Mouse (Mus musculus) CH12.LX (cell line): ENCODE data around the gene Rab44. TPM values are rescaled to one million over a fixed set of nuclear protein-coding genes. Genes with fewer than 3 reads are reported as not detected.

ENCODE experiments used
- DNase-seq: peaks from one replicate; pipeline ENCODE4 v3.0.0-alpha.2; 2013; ENCODE audit errors: extremely low read depth
- H3K27ac ChIP-seq: 2 replicates; pipeline ENCODE4 v1.5.1; 2012; ENCODE audit warnings: low read depth, mild to moderate bottlenecking, control low read depth, moderate library complexity; ENCODE audit not compliant: insufficient read depth
- H3K27me3 ChIP-seq: replicated peaks from 2 replicates; pipeline ENCODE3; 2012; ENCODE audit warnings: inconsistent platforms
- H3K36me3 ChIP-seq, 2 experiments: replicated peaks in 1 of 2; 2 replicates each; pipeline versions ENCODE3 to v1.6.1; 2012; ENCODE audit warnings: inconsistent platforms in 1 of 2, low read length in 1 of 2, mild to moderate bottlenecking in 1 of 2, mixed read lengths in 1 of 2, moderate library complexity in 1 of 2; ENCODE audit not compliant: control insufficient read depth in 1 of 2, insufficient read depth in 1 of 2
- H3K4me1 ChIP-seq, 2 experiments: 2 replicates each; pipeline ENCODE4 v1.6.1; 2012; ENCODE audit warnings: inconsistent platforms in 1 of 2, moderate library complexity in 1 of 2; ENCODE audit not compliant: insufficient read depth in 2 of 2, control insufficient read depth in 1 of 2
- H3K4me2 ChIP-seq: 2 replicates; pipeline ENCODE4 v1.6.1; 2012; ENCODE audit warnings: low read depth, mild to moderate bottlenecking, control low read depth; ENCODE audit not compliant: poor library complexity, insufficient read depth, severe bottlenecking
- H3K4me3 ChIP-seq, 3 experiments: fragments of 150-350 bp in 1 of 3; sonication (generic) in 1 of 3; replicated peaks in 1 of 3; 2 replicates each; pipeline versions ENCODE3 to v1.5.1; 2011 to 2012; ENCODE audit warnings: low read depth in 2 of 3, low read length in 2 of 3, mild to moderate bottlenecking in 2 of 3, moderate library complexity in 2 of 3, control low read depth in 1 of 3, improper control_type of control experiment in 1 of 3, inconsistent platforms in 1 of 3, mixed read lengths in 1 of 3; ENCODE audit not compliant: poor library complexity in 1 of 3
- H3K79me2 ChIP-seq: replicated peaks from 2 replicates; pipeline ENCODE4 v1.6.1; 2012; ENCODE audit warnings: mild to moderate bottlenecking, moderate library complexity; ENCODE audit not compliant: control insufficient read depth, poor library complexity, insufficient read depth, severe bottlenecking; ENCODE audit errors: extremely low read depth
- H3K9ac ChIP-seq: 2 replicates; pipeline ENCODE4 v1.6.1; 2012; ENCODE audit warnings: low read depth, mild to moderate bottlenecking, control low read depth, moderate library complexity; ENCODE audit not compliant: insufficient read depth
- H3K9me3 ChIP-seq: replicated peaks from 2 replicates; pipeline ENCODE3; 2012; ENCODE audit warnings: low read length, inconsistent platforms, mixed read lengths
- BHLHE40 ChIP-seq: IDR thresholded peaks from 2 replicates; pipeline ENCODE4 v1.6.1; 2011; ENCODE audit warnings: mild to moderate bottlenecking, low read depth, low read length, improper control_type of control experiment
- CHD1 ChIP-seq: IDR thresholded peaks from 2 replicates; pipeline ENCODE4 v1.6.1; 2012; ENCODE audit warnings: low read depth, low read length, improper control_type of control experiment, inconsistent platforms
- CHD2 ChIP-seq: IDR thresholded peaks from 2 replicates; pipeline ENCODE4 v1.6.1; 2011; ENCODE audit warnings: low read length, improper control_type of control experiment
- CTCF ChIP-seq, 2 experiments: IDR thresholded peaks in 1 of 2; conservative IDR thresholded peaks in 1 of 2; 2 replicates each; pipeline ENCODE4 v1.5.1; 2011 to 2012; ENCODE audit warnings: low read depth in 2 of 2, low read length in 2 of 2, improper control_type of control experiment in 1 of 2, inconsistent platforms in 1 of 2, mild to moderate bottlenecking in 1 of 2, moderate library complexity in 1 of 2
- E2F4 ChIP-seq: IDR thresholded peaks from 2 replicates; pipeline ENCODE4 v1.6.1; 2011; ENCODE audit warnings: low read depth, low read length, improper control_type of control experiment; ENCODE audit not compliant: insufficient replicate concordance
- ELF1 ChIP-seq: IDR thresholded peaks from 2 replicates; pipeline ENCODE4 v1.6.1; 2014; ENCODE audit warnings: low read depth, mild to moderate bottlenecking, inconsistent platforms, low read length, improper control_type of control experiment
- ETS1 ChIP-seq: conservative IDR thresholded peaks from 2 replicates; pipeline ENCODE4 v1.6.1; 2012; ENCODE audit warnings: low read depth, mild to moderate bottlenecking, inconsistent platforms, low read length, improper control_type of control experiment, moderate library complexity
- GABPA ChIP-seq: IDR thresholded peaks from 2 replicates; pipeline ENCODE4 v1.6.1; 2012; ENCODE audit warnings: low read depth, low read length, improper control_type of control experiment, inconsistent platforms; ENCODE audit not compliant: insufficient replicate concordance
- HCFC1 ChIP-seq: IDR thresholded peaks from 2 replicates; pipeline ENCODE4 v1.6.1; 2012; ENCODE audit warnings: low read depth, mild to moderate bottlenecking, inconsistent platforms, low read length, improper control_type of control experiment
- IRF4 ChIP-seq: IDR thresholded peaks from 2 replicates; pipeline ENCODE4 v1.6.1; 2014; ENCODE audit warnings: low read depth, mild to moderate bottlenecking, inconsistent platforms, low read length, improper control_type of control experiment
- JUN ChIP-seq: IDR thresholded peaks from 2 replicates; pipeline ENCODE4 v1.6.1; 2011; ENCODE audit warnings: low read depth, mild to moderate bottlenecking, low read length, improper control_type of control experiment, moderate library complexity; ENCODE audit not compliant: insufficient read depth
- JUND ChIP-seq: conservative IDR thresholded peaks from 2 replicates; pipeline ENCODE4 v1.6.1; 2011; ENCODE audit warnings: low read depth, low read length, improper control_type of control experiment
- KAT2A ChIP-seq: IDR thresholded peaks from 2 replicates; pipeline ENCODE4 v1.6.1; 2012; ENCODE audit warnings: low read length, improper control_type of control experiment, inconsistent platforms; ENCODE audit not compliant: insufficient replicate concordance
- MAFK ChIP-seq: IDR thresholded peaks from 2 replicates; pipeline ENCODE4 v1.6.1; 2011; ENCODE audit warnings: low read length, improper control_type of control experiment; ENCODE audit not compliant: insufficient replicate concordance
- MAX ChIP-seq: IDR thresholded peaks from 2 replicates; pipeline ENCODE4 v1.6.1; 2011; ENCODE audit warnings: low read length, improper control_type of control experiment
- MEF2A ChIP-seq: IDR thresholded peaks from 2 replicates; pipeline ENCODE4 v1.6.1; 2014; ENCODE audit warnings: low read depth, mild to moderate bottlenecking, inconsistent platforms, low read length, improper control_type of control experiment, borderline replicate concordance
- MXI1 ChIP-seq: IDR thresholded peaks from 2 replicates; pipeline ENCODE4 v1.6.1; 2011; ENCODE audit warnings: mild to moderate bottlenecking, low read depth, low read length, improper control_type of control experiment
- MYC ChIP-seq: IDR thresholded peaks from 2 replicates; pipeline ENCODE4 v1.6.1; 2011; ENCODE audit warnings: low read depth, mild to moderate bottlenecking, improper control_type of control experiment, low read length
- NRF1 ChIP-seq: IDR thresholded peaks from 2 replicates; pipeline ENCODE4 v1.6.1; 2014; ENCODE audit warnings: low read depth, mild to moderate bottlenecking, inconsistent platforms, low read length, improper control_type of control experiment, moderate library complexity
- POLR2A ChIP-seq: IDR thresholded peaks from 2 replicates; pipeline ENCODE4 v1.6.1; 2011; ENCODE audit warnings: low read depth, mild to moderate bottlenecking, improper control_type of control experiment, low read length
- POLR2AphosphoS2 ChIP-seq: IDR thresholded peaks from 2 replicates; pipeline ENCODE4 v1.6.1; 2011; ENCODE audit warnings: low read depth, low read length, improper control_type of control experiment
- RAD21 ChIP-seq: IDR thresholded peaks from 2 replicates; pipeline ENCODE4 v1.6.1; 2011; ENCODE audit warnings: low read depth, mild to moderate bottlenecking, low read length, improper control_type of control experiment, moderate library complexity
- RCOR1 ChIP-seq: conservative IDR thresholded peaks from 2 replicates; pipeline ENCODE4 v1.6.1; 2012; ENCODE audit warnings: low read depth, mild to moderate bottlenecking, inconsistent platforms, low read length, improper control_type of control experiment
- SIN3A ChIP-seq: IDR thresholded peaks from 2 replicates; pipeline ENCODE4 v1.6.1; 2012; ENCODE audit warnings: low read length, improper control_type of control experiment, inconsistent platforms
- SMC3 ChIP-seq: IDR thresholded peaks from 2 replicates; pipeline ENCODE4 v1.6.1; 2011; ENCODE audit warnings: low read depth, low read length, improper control_type of control experiment
- TBP ChIP-seq: conservative IDR thresholded peaks from 2 replicates; pipeline ENCODE4 v1.6.1; 2011; ENCODE audit warnings: low read depth, low read length, improper control_type of control experiment
- TCF12 ChIP-seq: IDR thresholded peaks from 2 replicates; pipeline ENCODE4 v1.6.1; 2014; ENCODE audit warnings: low read depth, mild to moderate bottlenecking, inconsistent platforms, low read length, improper control_type of control experiment
- UBTF ChIP-seq: IDR thresholded peaks from 2 replicates; pipeline ENCODE4 v1.6.1; 2012; ENCODE audit warnings: low read depth, mild to moderate bottlenecking, inconsistent platforms, low read length, improper control_type of control experiment, moderate library complexity
- USF1 ChIP-seq: IDR thresholded peaks from 2 replicates; pipeline ENCODE4 v1.6.1; 2014; ENCODE audit warnings: low read depth, mild to moderate bottlenecking, inconsistent platforms, low read length, improper control_type of control experiment
- USF2 ChIP-seq: conservative IDR thresholded peaks from 2 replicates; pipeline ENCODE4 v1.6.1; 2011; ENCODE audit warnings: low read depth, low read length, improper control_type of control experiment
- ZC3H11A ChIP-seq: IDR thresholded peaks from 2 replicates; pipeline ENCODE4 v1.6.1; 2012; ENCODE audit warnings: low read depth, mild to moderate bottlenecking, inconsistent platforms, low read length, improper control_type of control experiment
- ZKSCAN1 ChIP-seq: IDR thresholded peaks from 2 replicates; pipeline ENCODE4 v1.6.1; 2012; ENCODE audit warnings: low read depth, inconsistent platforms, low read length, improper control_type of control experiment, borderline replicate concordance
- ZNF384 ChIP-seq: IDR thresholded peaks from 2 replicates; pipeline ENCODE4 v1.6.1; 2012; ENCODE audit warnings: low read depth, low read length, improper control_type of control experiment, inconsistent platforms
- dilution Hi-C: fragments of 300-500 bp; cut with MboI; formaldehyde crosslinking; loops from 2 replicates; pipeline ENCODE4 v1.14.3; 2020; ENCODE audit warnings: low sequenced_read_pairs; ENCODE audit not compliant: extremely low pct_unique_long_range_greater_than_20kb, extremely low pct_ligation_motif_present
- in situ Hi-C: fragments of 300-500 bp; cut with MboI; formaldehyde crosslinking; loops from 3 replicates; pipeline ENCODE4 v1.14.3; 2019; ENCODE audit warnings: low sequenced_read_pairs, low pct_ligation_motif_present, low pct_unique_long_range_greater_than_20kb, mixed read lengths
- polyA plus RNA-seq: library from polyadenylated mRNA; unstranded; fragments of >175 nt; gene quantifications from 2 replicates; pipeline ENCODE4 v1.2.1, GENCODE M21; 2012; ENCODE audit warnings: low read depth; ENCODE audit not compliant: insufficient read length
- total RNA-seq, 2 experiments: library from RNA; depleted of rRNA; stranded (reverse); fragments of 300-350 nt in 1 of 2; fragments of >200 nt in 1 of 2; gene quantifications; 2 replicates each; pipeline ENCODE4 v1.2.3; 2012 to 2014

Rab44 gene
- total and polyA plus RNA-seq, 3 experiments, result 0.30 to 0.34 TPM; not detected in 1

- TF ChIP-seq JUND (no peak), IRF4 (no peak), JUN (no peak), E2F4 (no peak)
These were observed 33.0 kb upstream of the Rab44 start (continued) for GRCm38 (mm10) chr17:29080758-29081617.

GRCm38 (mm10) chr17:29081618-29082381, 32.1 kb upstream of the Rab44 start:
- Histone ChIP-seq H3K4me3 (peak overlapping the region in 1 of 3 experiments; percentile 27), H3K4me1 (peaks cover 9 to 29% of the 10 kb centered on the region in 2 experiments), H3K36me3 (peaks cover 0 to 6% of the 10 kb centered on the region in 2 experiments), H3K9me3 (peaks cover 11% of the 10 kb centered on the region), H3K27ac (peak overlapping the region; percentile 91), H3K79me2 (no peaks in the 10 kb centered on the region), H3K27me3 (no peaks in the 10 kb centered on the region), H3K9ac (peak overlapping the region; percentile 92), H3K4me2 (peak overlapping the region; percentile 76)
- in situ Hi-C loops, result no loop called here
- DNase-seq, result peak; percentile 86
- dilution Hi-C loops, result no loop called here
- TF ChIP-seq NRF1 (no peak), BHLHE40 (peak; percentile 94), JUN (no peak), TBP (peak; percentile 66; the same call in 1 of the 2 replicates), CHD1 (no peak), ETS1 (peak; percentile 88), KAT2A (no peak), MAFK (peak; percentile 97), POLR2A (peak; percentile 38; the same call in 1 of the 2 replicates), ZKSCAN1 (no peak), SIN3A (peak; percentile 29; the same call in 1 of the 2 replicates), MXI1 (no peak; the same call in 1 of the 2 replicates), GABPA (no peak), JUND (no peak), CHD2 (no peak; the same call in 1 of the 2 replicates), CTCF (conservative IDR thresholded peaks at IDR 0.05 in 1 of 2, IDR thresholded peaks at IDR 0.05 in 1 of 2; ENCODE audit: low read depth in 2 of 2, low read length in 2 of 2) (no peak), MYC (no peak), TCF12 (peak; percentile 73; the same call in 1 of the 2 replicates), USF2 (no peak), IRF4 (peak; percentile 55; the same call in 1 of the 2 replicates), ZNF384 (peak; percentile 95), RCOR1 (0 out of 2 replicates have a peak, but pooled peaks have one; percentile 22), UBTF (no peak), MAX (no peak; the same call in 1 of the 2 replicates), POLR2AphosphoS2 (no peak), SMC3 (no peak), MEF2A (0 out of 2 replicates have a peak, but pooled peaks have one; percentile 68), RAD21 (no peak), ELF1 (peak; percentile 62), ZC3H11A (no peak), USF1 (no peak), HCFC1 (no peak)
